Mouse (Mus musculus): ENCODE measurements around the gene Rprd1b. TPM values are rescaled to one million over a fixed set of nuclear protein-coding genes. Genes with fewer than 3 reads are reported as not detected.
"Not testable (repeated sequence)": the region's sequence is repeated elsewhere in the genome, so short reads cannot be mapped to it uniquely, and the experiment has no call there.

Rprd1b gene
- polyA plus RNA-seq, 2 experiments from 2014 or later, result 23.2 to 24.7 TPM

DNA sequence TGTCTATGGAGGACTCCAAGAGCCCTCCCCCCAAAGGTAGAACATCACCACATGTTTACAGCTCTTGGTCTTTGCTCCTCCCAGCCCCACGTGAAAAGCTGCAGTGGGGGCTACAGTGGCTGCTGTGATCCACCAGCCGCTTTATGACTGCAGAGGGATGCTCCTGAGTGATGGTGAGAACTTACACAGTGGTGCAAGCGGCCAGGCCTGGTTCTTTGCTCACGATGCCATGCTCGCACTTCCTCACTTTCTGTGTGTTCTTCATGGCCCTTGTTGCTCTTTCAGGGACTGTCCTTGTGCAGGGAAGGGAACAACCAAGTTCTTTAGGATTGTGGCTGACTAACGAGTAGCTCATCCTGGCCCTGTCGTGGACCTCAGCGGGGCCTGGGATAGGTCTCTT, 15.2 kb downstream of the Rprd1b start:
- ATAC-seq, result no peak

DNA sequence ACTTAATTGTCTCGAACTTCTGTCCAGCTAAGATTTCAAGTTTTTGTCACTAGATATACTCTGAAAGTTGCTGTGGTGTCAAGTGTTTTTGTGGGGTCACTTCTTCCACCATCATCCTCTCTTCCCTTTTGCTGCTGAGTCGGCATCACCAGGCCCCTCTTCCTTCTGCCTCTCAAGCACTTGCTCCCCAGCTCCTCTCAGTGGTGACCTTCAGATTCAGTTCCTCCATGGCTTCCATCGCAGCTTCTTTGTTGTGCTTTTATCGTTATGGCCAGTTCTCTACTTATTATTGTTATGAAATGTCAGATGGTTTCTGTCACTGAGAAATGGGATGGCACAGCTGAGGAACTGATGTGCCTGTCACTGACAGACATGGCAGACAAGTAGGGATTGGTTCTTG, 17.9 kb downstream of the Rprd1b start:
- no peak for ATAC-seq

DNA sequence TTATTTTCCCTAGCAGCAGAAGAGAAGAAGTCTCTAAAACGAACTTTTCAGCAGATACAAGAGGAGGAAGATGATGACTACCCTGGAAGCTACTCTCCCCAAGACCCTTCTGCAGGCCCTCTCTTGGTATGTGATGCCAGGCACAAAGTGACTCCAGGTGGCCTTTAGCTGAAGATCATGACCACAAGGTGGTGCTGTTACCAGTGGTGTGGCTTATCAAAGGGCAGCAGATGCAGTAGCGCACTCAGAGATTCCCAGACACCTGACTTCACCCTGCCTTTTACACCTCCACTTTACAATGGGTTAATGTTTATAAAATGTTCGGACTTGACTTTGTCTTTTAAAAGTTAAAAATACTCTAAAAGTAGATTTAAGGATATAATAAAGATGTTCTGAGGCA, 19.6 kb downstream of the Rprd1b start:
- peak; percentile 57 for ATAC-seq

DNA sequence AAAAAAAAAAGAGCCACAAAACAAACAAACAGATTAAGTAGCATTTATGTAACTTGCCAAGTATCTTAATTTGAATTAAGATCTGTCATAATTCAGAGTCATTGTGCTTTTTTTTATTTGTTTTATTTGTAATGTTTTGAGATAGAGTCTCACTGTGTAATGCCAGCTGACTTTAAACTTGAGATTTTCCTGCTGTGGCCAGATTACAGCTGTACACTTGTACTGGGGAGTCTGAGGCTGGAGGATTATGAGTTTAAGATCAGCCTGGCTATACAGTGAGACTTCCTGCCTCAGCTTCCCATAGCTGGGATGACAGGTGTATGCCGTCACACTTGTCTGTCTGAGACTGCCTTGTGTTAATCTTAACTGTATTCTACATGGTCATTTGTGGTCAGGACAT, 20.4 kb downstream of the Rprd1b start:
- no peak for ATAC-seq

DNA sequence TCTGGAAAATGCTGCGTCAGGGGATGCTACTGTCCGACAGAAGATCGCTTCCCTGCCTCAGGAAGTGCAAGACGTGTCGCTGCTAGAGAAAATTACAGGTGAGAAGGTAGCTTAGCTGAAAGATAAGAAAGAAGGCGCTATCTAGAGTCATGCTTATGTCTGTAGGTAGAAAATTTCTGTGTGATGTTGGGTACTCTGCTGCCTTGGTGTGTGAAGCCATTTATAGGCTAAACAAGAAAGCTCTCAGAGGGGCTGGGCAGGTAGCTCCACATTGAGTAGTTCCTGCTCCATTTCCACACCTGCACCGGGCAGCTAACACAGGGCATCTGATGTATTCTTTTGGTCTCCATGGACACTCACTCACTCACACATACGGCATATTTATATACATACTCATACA, 21.8 kb downstream of the Rprd1b start:
- no peak for ATAC-seq

DNA sequence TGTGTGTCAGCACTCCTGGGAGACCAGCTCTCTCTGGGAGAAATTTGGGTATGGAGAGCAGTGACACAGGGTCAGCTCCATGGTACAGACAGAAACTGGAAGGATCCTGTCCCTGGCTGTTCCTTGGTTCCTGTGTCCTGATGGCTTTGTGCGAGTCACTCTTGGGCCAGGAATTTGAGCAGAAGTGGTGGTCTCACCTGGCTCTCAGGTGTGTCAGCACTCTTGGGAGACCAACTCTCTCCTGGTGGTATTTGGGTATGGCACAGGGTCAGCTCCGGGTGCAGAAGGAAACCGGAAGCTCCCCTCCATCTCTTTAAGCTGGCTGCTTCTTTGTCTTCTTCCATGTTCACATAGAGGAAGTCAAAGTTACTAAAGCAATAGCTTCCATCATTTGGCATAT, 26.3 kb downstream of the Rprd1b start:
- no peak for ATAC-seq

DNA sequence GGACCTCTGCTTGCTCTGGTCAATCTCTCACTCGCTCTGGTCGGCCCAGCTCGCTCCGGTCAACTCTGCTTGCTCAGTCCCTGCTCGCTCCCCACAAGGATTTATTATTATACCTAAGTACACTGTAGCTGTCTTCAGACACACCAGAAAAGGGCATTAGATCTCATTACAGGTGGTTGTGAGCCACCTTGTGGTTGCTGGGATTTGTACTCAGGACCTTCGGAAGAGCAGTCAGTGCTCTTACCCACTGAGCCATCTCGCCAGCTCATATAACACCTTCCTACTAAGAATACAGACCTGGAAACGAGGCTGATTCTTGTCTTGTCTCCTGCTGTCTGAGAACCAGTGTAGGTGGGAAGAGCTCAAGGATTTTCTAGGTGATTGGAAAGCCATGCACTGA, 27.1 kb downstream of the Rprd1b start:
- ATAC-seq, result not testable (repeated sequence)

DNA sequence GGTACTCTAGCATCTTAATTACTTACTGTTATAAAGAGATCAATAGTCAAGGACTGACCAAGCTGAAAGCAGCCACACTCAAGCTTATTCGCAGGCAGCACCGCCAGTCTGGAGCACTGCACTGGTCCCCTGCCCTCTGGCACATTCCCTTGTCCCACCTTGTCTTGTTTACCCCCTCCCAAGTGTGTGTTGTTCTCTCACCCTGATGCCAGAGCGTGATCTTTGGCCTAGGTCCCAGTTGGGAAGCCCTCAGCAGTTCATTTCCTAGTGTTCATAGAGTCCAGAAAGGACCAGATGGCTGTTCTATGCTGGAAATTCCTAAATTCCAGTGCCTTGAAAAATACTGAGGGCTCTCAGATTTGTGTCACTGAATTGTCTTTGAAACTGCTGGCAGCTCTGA, 28.7 kb downstream of the Rprd1b start:
- no peak for ATAC-seq

DNA sequence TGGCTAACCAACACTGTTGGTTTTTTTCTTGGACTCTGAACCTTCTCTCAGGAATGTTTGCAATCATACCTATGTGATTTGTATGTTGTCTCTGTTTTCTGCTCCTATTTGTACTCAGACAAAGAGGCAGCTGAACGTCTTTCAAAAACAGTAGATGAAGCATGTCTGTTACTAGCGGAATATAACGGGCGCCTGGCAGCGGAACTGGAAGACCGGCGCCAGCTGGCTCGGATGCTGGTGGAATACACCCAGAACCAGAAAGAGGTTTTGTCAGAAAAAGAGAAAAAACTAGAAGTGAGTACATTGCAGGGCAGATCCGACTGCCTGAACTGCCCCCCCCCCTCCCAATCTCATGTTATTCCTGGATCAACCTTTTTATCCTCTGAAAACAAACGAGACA, 30.2 kb downstream of the Rprd1b start:
- ATAC-seq, result no peak

DNA sequence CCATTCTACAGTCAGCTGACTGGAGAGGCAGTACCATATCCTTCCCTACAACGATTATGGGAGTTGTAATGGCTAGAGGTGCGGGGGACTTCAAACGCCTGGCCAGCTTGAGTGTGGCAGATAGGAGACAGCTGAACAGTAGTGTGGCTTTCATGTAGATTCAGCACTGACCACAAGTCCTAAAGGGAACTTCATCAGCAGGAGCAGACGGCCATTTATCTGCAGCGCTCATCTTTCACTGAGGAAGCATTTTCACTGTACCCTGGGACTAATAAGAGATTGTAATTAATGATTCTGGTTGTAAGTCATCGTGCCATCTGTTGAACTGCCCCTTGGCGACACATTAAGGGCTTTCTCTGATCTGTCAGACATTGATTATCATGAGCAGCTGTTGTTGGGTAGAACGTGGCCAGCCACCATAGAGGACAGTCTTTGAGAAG, 31.4 kb downstream of the Rprd1b start:
- no peak for ATAC-seq

DNA sequence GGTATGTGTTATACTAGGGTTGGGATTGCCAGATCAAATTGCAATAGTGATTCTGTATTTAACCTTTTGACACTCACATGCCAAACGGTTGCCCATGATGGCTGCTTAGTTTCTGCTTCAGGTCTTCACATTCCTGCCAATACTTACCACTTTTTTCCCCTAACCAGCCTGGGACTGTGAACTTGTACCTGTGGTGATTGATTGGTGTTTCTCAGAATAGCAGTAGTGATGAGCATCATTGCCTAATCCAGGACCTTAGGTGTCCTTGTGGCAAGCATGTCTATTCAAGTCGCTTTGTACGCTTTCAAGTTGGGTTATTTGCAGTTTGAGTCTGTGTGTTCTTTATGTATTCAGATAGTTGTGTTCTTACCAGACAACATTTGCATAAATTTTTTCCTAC, 34.7 kb downstream of the Rprd1b start:
- no peak for ATAC-seq

DNA sequence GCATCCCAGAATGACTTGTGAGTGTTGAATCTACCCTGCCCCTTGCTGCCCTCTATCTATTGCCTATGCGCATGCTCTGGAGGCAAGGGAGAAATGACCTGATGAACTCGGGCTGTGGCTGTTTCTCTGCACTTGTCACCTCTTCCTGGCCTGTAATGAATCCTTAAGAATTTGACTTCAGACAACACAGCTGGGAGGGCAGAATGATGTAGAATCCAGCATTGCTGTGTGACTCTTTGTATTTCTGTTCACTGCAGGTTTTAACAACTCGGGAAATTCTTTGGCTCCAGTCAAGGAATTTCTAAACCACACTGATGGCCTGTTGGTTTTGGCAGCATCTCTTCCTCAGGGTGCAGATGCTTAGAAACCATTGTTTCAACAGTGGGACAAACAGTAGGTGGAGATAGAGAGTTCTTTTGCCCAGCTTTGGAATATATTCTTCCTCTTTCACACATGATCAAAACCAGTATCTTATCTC, 36.3 kb downstream of the Rprd1b start:
- no peak for ATAC-seq

DNA sequence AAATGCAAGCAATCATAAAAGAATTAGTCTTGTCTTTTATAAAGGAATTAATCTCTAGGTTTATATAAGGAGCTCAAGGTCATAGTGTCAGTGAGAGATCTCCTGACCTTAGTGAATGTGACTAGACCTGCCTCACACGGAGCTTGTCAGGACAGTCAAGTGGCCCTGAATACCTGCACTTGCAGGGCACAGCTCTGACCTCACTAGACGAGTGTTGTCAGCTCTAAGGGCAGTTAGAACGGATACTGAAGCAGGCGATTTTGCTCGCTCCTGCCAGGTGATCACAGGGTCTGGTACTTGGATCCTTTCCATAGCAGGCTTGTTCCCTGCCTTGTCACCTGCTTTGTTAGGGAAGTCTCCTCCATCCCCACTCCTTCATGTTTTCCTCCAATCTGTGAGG, 36.8 kb downstream of the Rprd1b start:
- no peak for ATAC-seq

DNA sequence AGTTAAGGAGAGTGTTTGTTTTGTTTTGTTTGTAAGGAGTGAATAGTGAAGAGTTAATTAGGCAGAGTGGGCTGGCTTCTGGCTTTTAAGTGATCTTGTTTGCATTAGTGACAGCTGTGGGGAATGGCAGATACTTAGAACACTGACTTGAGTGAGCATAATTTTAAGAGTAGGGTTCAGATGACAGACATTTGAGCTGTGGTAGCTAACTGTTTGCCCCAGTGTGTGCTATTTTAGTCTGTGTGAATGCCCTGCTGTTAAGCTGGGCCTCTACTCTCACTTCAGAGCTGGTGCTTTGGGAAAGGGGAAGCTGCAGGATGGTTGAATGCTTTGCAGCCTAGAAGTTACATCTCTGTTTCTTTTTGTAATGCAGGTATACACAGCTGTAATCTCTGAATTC, 38.2 kb downstream of the Rprd1b start:
- no peak for ATAC-seq

DNA sequence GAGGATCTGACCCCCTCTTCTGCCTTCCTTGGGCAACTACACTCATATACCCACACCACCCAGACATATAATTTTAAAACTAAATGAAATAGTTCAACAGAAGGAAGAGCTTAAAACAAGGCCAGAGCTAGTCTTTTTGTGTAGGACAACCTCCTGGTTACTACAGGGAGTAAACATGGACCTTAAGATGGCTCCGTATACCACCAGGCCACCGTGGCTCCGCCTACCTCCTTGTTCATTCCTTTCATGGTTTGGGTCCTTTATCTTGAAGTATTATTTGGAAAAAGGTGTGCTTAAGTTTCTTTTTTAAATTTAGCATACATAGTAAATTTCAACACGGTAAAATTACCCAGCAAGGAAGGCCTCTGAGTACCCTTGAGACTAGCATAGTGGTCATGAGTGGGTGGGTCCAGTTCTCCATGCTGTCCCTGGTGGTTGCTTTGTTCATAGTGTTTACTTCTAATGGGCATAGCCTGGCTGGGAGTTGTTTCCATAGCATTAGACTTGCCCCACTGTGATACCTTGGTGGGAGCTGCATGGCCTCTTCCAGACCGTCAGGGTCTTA, 39.0 kb downstream of the Rprd1b start:
- ATAC-seq, result no peak

DNA sequence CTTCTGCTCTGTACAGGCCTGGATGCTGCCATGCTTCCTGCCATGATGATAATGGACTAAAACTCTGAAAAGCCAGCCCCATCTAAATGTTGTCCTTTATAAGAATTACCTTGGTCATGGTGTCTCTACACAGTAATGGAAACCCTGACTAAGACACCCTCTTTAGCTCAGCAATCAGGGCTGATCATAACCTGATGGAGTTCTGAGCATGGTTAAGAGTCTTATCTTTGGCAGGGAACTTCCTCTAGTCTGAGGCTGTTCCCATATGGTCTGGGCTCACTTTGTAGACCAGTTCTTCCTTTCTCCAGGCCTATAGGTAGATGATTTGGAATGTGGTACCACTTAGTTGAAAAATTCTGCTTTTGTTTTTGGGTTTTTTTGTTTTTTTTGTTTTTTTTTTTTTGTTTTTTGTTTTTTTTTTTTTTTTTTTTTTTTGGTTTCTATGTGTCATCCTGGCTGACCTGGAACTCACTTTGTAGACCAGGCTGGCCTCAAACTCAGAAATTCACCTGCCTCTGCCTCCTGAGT, 40.2 kb downstream of the Rprd1b start:
- no peak for ATAC-seq

DNA sequence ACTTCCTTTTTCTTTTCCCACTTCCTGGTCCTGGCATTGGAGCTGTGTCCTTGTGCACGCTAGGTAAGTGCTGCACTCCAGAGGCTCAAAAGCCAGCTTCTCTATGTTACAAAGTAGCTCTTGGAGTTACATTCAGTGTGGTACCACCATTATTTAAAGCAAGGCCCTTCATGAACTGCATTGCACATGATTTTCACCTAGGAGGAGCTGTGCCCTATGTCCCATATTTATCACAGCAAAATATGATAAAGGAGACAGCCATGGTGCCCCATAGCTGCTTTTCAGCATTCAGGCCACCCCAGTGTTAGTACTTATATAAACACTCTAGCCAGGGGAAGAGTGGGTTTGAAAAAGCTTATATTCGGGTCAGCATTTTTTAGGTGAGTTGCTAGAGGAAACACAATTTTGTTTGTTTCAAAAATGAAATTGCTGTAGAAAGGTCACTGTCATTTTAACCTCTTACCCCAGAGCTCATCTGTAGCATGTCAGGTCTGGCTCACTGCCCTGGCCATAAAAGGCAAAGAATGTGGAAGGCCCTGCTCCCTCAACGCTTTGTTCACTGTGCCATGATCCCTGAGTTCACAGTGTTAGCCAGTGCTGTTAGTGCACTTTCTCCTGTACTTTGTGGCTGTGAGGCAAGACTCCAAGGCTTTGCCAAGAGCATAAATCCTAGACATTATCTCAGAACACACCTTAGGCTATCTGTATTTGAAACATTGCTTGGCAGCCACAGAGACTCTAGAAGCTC, 42.8 kb downstream of the Rprd1b start:
- ATAC-seq, result no peak

DNA sequence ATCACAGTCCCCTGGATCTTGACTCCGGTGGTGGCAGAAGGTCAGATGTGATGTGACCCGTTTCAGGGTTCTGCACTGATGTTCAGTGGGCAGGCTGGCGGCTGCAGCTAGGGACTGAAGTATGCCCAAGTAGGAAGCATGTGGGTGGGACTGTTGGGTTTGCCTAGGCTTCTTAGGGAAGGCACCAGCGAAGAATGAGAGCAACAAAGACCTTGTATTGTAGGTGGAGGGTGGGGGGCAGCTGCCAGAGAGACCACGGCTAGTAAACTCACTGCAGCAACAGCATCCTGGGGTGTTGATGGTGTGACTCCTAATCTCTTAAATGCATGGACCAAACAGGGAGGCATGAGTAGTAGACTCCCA, 43.3 kb downstream of the Rprd1b start:
- no peak for ATAC-seq

DNA sequence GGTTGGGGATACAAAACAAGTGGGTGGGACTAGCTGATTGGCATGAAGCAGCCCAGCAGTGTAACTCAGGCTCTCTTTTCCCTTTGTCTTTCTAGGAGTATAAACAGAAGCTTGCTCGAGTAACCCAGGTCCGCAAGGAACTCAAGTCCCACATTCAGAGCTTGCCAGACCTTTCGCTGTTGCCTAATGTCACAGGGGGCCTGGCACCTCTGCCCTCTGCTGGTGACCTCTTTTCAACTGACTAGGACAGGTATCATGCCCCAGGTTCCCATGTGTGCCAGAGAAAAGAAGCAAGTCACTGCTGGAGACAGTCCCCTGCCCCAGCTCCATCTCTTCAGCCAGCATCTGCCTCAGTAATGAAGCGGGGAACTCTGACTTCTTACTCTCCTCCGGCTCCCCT, 46.5 kb downstream of the Rprd1b start:
- ATAC-seq, result no peak

DNA sequence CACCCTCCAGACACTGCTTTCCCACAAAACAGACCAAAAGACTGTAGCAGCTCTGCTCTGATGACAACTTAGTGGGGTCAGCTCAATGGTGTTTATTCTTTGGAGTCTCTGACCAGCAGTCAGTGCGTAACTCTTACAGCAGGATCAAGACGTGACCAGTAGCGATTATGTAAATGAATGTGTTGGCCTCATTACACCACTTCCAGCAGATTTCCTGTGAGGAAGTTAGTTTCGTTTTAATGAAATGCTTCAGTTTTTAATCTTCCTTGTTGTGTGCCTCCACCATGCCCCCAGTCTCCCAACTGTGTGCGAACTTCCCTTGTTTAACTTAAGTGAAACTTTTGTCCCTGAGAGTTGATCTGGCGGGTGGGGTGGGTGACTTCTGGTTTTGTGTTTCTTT, 48.4 kb downstream of the Rprd1b start:
- ATAC-seq, result no peak

DNA sequence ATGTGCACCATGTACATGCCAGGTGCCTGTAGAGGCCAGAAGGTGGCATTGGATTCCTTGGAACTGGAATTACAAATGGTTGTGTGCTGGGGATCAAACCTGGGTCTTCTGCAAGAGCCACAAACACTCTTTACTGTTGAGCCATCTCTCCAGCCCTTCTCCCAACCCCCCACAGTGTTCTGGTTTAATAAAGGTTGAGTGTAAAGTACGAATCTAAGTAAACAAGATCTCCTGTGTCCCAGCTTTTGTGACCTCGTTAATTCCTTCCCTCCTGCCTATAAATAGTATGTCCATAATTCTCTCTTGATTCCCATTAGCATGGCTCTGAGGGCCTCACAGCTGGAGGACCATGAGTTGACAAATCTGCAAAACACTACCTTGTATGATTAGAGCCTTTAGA, 49.7 kb downstream of the Rprd1b start:
- no peak for ATAC-seq

DNA sequence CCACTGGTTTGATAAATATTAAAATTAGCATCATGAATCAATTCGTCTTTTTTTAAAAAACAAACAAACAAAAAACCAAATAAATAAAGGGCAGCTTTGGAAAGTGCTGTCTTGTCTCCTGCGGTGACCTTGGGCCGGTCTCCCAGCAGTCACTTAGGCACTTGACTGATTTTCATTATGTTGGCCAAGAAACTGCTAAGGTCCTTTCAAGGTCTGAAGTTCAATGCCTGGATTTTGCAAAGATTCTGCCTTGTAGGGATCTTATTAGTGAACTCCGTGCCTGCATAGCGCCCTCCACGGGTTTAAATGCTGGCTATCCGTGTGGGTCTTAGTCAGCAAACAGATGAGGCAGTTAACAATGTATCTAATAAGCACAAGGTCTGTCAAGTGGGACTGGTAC, 50.7 kb downstream of the Rprd1b start:
- no peak for ATAC-seq

DNA sequence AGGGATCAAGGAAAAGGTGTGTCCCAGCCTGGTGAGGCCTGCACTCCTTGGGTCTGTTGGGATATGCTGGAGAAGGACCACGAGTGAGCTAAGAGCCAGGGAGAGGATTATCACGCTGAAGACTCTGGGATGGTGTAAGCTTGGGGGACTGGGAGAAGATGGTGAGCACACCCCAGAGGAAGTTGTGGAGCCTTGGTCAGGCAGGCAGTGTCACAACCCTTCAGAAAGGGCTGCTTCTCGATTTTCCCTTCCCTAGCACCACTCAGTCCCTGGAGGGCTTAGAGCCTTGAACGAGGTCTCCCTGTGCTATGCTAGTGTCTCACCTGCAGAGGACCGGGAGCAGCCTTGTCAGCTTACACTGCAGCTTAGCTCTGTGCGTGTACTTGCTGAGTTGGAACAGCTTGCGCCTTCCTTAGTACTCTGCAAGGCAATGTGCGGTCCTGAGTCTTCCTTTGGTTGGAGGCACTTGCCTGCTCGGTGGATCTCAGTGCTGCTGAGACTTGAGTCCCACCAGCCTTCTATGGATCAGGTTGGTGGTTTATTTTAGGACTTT, 51.6 kb downstream of the Rprd1b start:
- ATAC-seq, result no peak

DNA sequence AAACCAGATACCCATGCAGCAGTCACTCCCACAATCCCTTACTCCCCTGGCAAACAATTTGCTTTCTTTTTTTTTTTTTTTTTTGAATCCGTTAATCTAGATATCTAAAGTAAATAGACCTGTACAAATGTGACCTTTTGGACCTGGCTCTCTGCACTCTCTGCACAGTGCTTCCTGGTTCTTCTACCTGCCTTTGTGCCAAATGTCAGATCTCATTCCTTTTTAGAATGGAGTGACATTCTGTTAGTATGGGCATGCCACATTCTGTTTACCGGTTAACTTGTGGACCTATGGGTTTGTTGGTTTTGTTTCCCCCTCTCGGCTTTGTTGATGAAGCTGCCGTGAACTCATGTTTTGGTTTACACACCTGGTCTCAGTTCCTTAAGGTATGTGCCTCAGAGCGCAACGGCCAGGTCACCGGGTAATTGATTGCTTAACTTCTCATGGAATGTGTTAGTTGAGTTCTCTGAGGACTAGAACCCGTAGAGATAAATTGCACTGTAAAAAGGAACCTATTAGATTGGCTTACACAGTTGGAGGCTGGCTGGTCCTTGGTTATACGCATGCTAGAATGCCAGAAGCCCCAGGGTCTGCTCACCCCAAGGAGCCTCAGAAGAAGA, 52.4 kb downstream of the Rprd1b start:
- no peak for ATAC-seq
